Mouse (Mus musculus): Measurements from ENCODE around the gene Izumo4.
A peak's percentile ranks its signal among the peaks of the same experiment; 100 is the strongest.

The Izumo4 gene

GRCm38 (mm10) chr10:80732611-80733101 lies 30.7 kb downstream of the Izumo4 start:
- no peak for DNase-seq

DNA sequence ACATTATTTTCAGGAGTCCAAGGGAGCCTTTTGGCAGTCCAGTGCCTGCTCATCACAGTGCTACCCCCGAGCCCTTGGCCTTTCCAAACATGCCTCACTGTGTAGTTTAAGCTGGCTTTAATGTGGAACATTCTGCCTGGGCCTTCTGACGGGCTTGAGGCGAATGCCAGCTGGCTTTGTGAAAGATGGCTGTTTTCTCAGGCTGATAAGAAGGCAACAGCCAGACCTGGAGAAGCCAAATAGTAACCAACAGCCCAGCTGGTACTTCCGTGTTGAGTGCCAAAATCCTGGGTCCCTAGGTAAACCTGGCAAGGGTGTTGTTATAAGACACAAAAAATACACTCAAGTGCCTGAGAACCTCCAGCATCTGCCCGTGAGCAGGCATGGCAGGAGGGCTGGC lies 34.7 kb downstream of the Izumo4 start:
- DNase-seq, result no peak

GRCm38 (mm10) chr10:80738657-80739056 lies 36.7 kb downstream of the Izumo4 start:
- DNase-seq, result no peak

GRCm38 (mm10) chr10:80741146-80741545 lies 39.2 kb downstream of the Izumo4 start:
- no peak for DNase-seq

DNA sequence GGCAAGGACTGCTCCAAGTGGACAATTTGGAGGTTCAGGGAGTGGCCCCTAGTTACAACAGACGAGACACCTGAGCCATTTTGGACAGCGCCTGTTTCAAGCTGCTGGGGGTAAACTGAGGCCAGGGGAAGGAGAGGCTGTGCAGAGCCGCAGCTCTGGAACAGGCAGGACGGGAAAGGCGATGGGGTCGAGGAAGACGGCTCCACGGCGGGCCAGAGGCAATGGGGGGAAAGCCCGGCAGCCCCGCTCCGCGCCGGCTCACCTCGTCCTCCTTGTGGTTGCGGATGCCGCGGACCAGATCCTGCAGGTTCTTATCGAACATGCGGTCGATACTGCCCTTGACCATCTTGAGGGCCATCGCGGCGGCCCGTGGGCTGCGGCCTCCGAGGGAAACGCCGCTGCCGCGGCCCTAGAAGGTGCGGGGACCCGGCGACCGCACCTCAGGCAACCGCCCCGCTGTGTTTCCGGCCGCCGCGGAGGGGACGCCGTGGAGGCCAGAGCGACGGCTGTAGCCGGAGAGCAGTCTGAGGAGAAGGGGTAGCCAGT lies 39.7 kb downstream of the Izumo4 start:
- peak; percentile 37 for DNase-seq

- DNase-seq, result peak; percentile 93
These were observed 40.4 kb downstream of the Izumo4 start, which contains the start of gene Ap3d1 for GRCm38 (mm10) chr10:80742180-80742978. TSS of gene Ap3d1 (minus strand) at chr10:80742264.

DNA sequence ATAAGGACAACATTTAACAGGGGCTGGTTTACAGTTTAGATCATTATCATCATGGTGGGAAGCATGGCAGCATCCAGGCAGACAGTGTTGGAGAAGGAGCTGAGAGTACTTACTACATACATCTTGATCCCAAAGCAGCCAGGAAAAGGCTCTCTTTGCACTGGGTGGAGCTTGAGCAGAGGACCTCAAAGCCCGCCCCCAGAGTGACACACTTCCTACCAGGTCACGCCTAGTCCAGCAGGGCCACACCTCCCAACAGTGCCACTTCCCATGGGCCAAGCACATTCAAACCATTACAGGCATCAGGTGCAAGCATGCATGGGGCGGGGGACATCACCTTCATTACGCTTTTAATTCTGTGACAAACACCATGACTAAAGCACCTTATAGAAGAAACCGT lies 42.3 kb downstream of the Izumo4 start:
- DNase-seq, result no peak

DNA sequence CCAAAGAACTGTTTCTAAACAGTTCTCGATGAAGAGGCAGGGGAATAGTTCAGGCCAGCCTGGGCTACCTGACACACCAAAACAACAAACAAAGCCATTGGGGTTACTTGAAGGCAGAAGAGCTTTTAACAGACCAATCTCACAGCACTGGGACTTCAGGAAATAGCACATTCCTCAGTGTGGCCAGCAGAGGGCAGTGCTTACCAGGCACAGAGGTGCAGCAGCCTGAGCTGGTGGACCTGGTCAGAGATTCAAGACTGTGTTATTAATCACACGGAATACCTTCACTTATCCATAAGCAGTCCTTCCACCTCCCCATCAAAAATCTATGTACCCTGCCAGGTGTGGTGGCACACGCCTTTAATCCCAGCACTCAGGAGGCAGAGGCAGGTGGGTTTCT lies 45.4 kb downstream of the Izumo4 start:
- peak; percentile 72 for DNase-seq

DNA sequence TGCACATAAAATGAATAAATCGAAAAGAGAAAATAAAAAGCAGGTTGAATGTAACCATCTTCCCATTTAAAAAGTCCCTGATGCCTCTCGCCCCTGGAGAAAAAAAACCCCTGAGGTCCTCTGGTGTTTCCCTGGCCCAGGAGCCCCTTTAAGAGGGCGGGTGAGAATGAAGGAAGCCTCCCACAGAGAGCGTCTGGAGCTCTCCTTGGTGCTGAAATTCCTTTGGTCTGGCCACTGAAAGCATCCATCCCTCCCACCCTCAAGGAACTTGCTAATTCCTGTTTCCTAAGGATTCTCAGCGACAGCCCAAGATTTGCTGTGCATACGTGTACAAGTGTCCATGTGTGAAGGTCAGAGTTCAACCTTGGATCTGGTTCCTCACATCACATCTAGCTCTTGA lies 46.6 kb downstream of the Izumo4 start:
- no peak for DNase-seq

GRCm38 (mm10) chr10:80751188-80751832 lies 49.3 kb downstream of the Izumo4 start:
- DNase-seq, result peak; percentile 50

- peak; percentile 62 for DNase-seq
These were observed 50.2 kb downstream of the Izumo4 start for GRCm38 (mm10) chr10:80752079-80752625.

DNA sequence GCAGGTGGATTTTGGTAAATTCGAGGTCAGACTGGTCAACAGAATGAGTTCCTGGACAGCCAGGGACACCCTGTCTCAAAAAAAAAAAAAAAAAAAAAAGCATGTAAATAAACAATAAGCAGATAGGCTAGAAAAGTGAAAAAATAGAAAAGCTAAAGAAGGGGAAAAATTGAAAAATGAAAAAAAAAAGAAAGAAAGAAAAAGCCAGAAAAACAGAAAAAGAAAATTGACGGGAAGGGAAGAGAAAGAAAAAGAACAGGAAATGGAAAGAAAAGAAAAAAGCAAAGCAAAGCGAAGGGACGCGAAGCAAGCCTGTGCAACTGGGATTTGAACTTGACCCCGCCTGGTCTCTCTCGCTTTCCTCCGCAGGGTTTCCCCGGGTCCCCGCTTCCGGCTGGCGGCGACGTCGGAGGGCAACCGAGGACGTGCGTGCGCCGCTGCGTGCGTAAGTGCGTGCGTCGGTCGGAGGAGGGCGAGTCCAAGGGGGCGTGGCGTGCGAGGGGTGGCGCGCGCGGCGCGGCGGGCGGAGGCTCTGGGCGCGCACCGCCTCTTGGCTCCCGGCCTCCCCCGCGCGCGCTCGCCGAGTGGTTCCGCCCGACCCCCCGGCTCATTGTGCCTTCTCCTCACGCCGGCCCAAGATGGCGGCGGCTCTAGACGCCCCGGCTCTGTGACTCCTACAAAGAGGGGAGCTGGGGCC lies 52.8 kb downstream of the Izumo4 start, which contains the start of gene Dot1l:
Gene Dot1l, plus strand, starts transcription at position 613 of the 697 bp plus-strand sequence.
- DNase-seq, result peak; percentile 99
